Mouse (Mus musculus) spleen, postnatal 14 days (tissue): ENCODE results near the gene Prg2.

ENCODE experiments used
- DNase-seq, 2 experiments: peaks; one replicate each; pipeline ENCODE4 v3.0.0; 2021 to 2022; ENCODE audit warnings: low spot score in 2 of 2

Gene Prg2

DNA sequence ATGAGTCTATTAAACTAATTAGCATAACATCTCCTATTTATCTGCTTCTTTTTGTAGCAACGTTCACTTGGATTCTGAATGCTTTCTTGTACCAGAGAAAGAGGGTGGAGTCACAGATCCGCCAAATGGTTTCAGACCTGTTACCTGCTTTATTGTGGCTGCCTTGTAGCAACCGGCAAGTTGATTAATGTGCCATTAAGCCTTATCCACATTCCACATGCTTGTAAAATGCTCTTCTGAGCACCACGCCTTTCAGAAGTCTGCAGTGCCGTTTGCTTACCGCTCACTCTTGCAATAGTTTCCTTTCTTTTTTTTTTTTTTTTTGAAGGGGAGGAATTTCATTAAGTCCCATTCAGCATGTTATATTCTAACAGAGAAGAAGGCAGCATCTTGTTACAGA lies 49.6 kb downstream of the Prg2 start:
- no peak for DNase-seq

GRCm38 (mm10) chr2:85030989-85031388 lies 50.7 kb downstream of the Prg2 start:
- DNase-seq: no peak

GRCm38 (mm10) chr2:85033121-85033520 lies 52.9 kb downstream of the Prg2 start:
- DNase-seq: no peak
